Mouse (Mus musculus) liver, embryonic 12.5 days (tissue): ENCODE results near the gene Hnrnpll. TPM values are rescaled to one million over a fixed set of nuclear protein-coding genes. Genes with fewer than 3 reads are reported as not detected.
"Not testable (repeated sequence)": the region's sequence is repeated elsewhere in the genome, so short reads cannot be mapped to it uniquely, and the experiment has no call there.

Source experiments
- ATAC-seq: fragments of 200-750 bp; cut with Nextera tagmentation; 2 replicates; pipeline ENCODE4 v1.8.0; 2017; ENCODE audit warnings: moderate number of reproducible peaks, mild to moderate bottlenecking, moderate library complexity
- H3K27ac ChIP-seq: fragments of 300-500 bp; sonication (generic); 2 replicates; pipeline ENCODE4 v1.5.1; 2016; ENCODE audit warnings: mild to moderate bottlenecking
- H3K27me3 ChIP-seq: fragments of 300-500 bp; sonication (generic); replicated peaks from 2 replicates; pipeline ENCODE4 v1.6.1; 2016; ENCODE audit warnings: mild to moderate bottlenecking, moderate library complexity
- H3K36me3 ChIP-seq: fragments of 300-500 bp; sonication (generic); 2 replicates; pipeline ENCODE4 v1.6.1; 2016; ENCODE audit warnings: mild to moderate bottlenecking, moderate library complexity
- H3K4me1 ChIP-seq: fragments of 300-500 bp; sonication (generic); 2 replicates; pipeline ENCODE4 v1.6.1; 2016
- H3K4me2 ChIP-seq: fragments of 300-500 bp; sonication (generic); 2 replicates; pipeline ENCODE4 v1.6.1; 2016; ENCODE audit warnings: mild to moderate bottlenecking, moderate library complexity
- H3K4me3 ChIP-seq: fragments of 300-500 bp; sonication (generic); 2 replicates; pipeline ENCODE4 v1.5.1; 2016; ENCODE audit warnings: mild to moderate bottlenecking, moderate library complexity
- H3K9ac ChIP-seq: fragments of 300-500 bp; sonication (generic); 2 replicates; pipeline ENCODE4 v1.6.1; 2016; ENCODE audit warnings: mild to moderate bottlenecking, moderate library complexity
- H3K9me3 ChIP-seq: fragments of 300-500 bp; sonication (generic); replicated peaks from 2 replicates; pipeline ENCODE4 v1.6.1; 2016; ENCODE audit warnings: mild to moderate bottlenecking, moderate library complexity
- WGBS: fragments of 180-500 bp; shearing (Covaris S2); methylation state at CpG from one replicate; pipeline ENCODE4 v1.1.7; 2016; ENCODE audit not compliant: insufficient replicate concordance; 5-methylcytosine and 5-hydroxymethylcytosine counted together
- polyA plus RNA-seq: library from polyadenylated mRNA; unstranded; fragments of >200 nt; fragmentation: Nextera tagmentation; extraction: Ambion mirVana; gene quantifications from 2 replicates; pipeline ENCODE4 v1.2.1, GENCODE M21; 2016

Hnrnpll gene
- polyA plus RNA-seq, 1 experiment from 2014 or later = 52.5 TPM

- no peak overlapping the region for H3K4me3 ChIP-seq
These were observed 8.0 kb downstream of the Hnrnpll start for GRCm38 (mm10) chr17:80053931-80054734.

GRCm38 (mm10) chr17:80051682-80052081, 10.5 kb downstream of the Hnrnpll start:
- no peaks in the 10 kb centered on the region for H3K27me3 ChIP-seq
- H3K36me3 ChIP-seq = peaks cover 72% of the 10 kb centered on the region
- H3K4me3 ChIP-seq = no peak overlapping the region
- H3K4me2 ChIP-seq = no peak overlapping the region
- H3K9me3 ChIP-seq = no peaks in the 10 kb centered on the region
- H3K4me1 ChIP-seq = 0 out of 2 replicates have a peak, but pooled peaks cover 1% of the 10 kb centered on the region
- no peak overlapping the region for H3K9ac ChIP-seq
- H3K27ac ChIP-seq = no peak overlapping the region
- WGBS = 63% methylated on average over 1 of the region's 1 CpGs
- no peak for ATAC-seq

More at GRCm38 (mm10) chr17:80053931-80054734, 8.0 kb downstream of the Hnrnpll start:
- no peak overlapping the region for H3K9ac ChIP-seq
- peaks cover 63% of the 10 kb centered on the region for H3K36me3 ChIP-seq
- H3K9me3 ChIP-seq = no peaks in the 10 kb centered on the region
- H3K27ac ChIP-seq = no peak overlapping the region
- no peak for ATAC-seq
- peaks cover 23% of the 10 kb centered on the region for H3K4me1 ChIP-seq
- H3K27me3 ChIP-seq = no peaks in the 10 kb centered on the region
- no peak overlapping the region for H3K4me2 ChIP-seq
- WGBS = 85% methylated on average over 27 of the region's 27 CpGs

GRCm38 (mm10) chr17:80049300-80049699, 12.8 kb downstream of the Hnrnpll start:
- H3K27ac ChIP-seq, ATAC-seq, H3K4me1 ChIP-seq, H3K9ac ChIP-seq, H3K27me3 ChIP-seq, H3K9me3 ChIP-seq, H3K4me3 ChIP-seq, H3K4me2 ChIP-seq: not testable (repeated sequence)
- H3K36me3 ChIP-seq = peaks cover 82% of the 10 kb centered on the region

GRCm38 (mm10) chr17:80048230-80048629, 13.9 kb downstream of the Hnrnpll start:
- WGBS = 75% methylated on average over 7 of the region's 7 CpGs
- Histone ChIP-seq H3K27me3 (no peaks in the 10 kb centered on the region), H3K4me2 (no peak overlapping the region), H3K4me3 (no peak overlapping the region), H3K9ac (no peak overlapping the region), H3K27ac (no peak overlapping the region), H3K9me3 (no peaks in the 10 kb centered on the region), H3K4me1 (no peaks in the 10 kb centered on the region), H3K36me3 (peaks cover 79% of the 10 kb centered on the region)
- no peak for ATAC-seq

GRCm38 (mm10) chr17:80041739-80042138, 20.4 kb downstream of the Hnrnpll start:
- Histone ChIP-seq H3K27me3 (no peaks in the 10 kb centered on the region), H3K4me3 (no peak overlapping the region), H3K4me1 (no peaks in the 10 kb centered on the region), H3K4me2 (no peak overlapping the region), H3K9me3 (no peaks in the 10 kb centered on the region), H3K27ac (no peak overlapping the region), H3K36me3 (peaks cover 68% of the 10 kb centered on the region), H3K9ac (no peak overlapping the region)
- 76% methylated on average over 1 of the region's 1 CpGs for WGBS
- no peak for ATAC-seq

- H3K4me3 ChIP-seq = no peak overlapping the region
- no peaks in the 10 kb centered on the region for H3K4me1 ChIP-seq
- H3K27me3 ChIP-seq = no peaks in the 10 kb centered on the region
- H3K27ac ChIP-seq = no peak overlapping the region
- no peak overlapping the region for H3K9ac ChIP-seq
- peak; percentile 44; the same call in 1 of the 2 replicates for ATAC-seq
- H3K9me3 ChIP-seq = no peaks in the 10 kb centered on the region
- WGBS = 82% methylated on average over 6 of the region's 6 CpGs
- peaks cover 56% of the 10 kb centered on the region for H3K36me3 ChIP-seq
- no peak overlapping the region for H3K4me2 ChIP-seq
These were observed 33.5 kb downstream of the Hnrnpll start for GRCm38 (mm10) chr17:80028675-80029074.

GRCm38 (mm10) chr17:80026189-80026936, 35.8 kb downstream of the Hnrnpll start:
- Histone ChIP-seq H3K27me3 (no peaks in the 10 kb centered on the region), H3K4me3 (no peak overlapping the region), H3K36me3 (peaks cover 34% of the 10 kb centered on the region), H3K4me2 (no peak overlapping the region), H3K9ac (no peak overlapping the region), H3K27ac (no peak overlapping the region), H3K9me3 (no peaks in the 10 kb centered on the region), H3K4me1 (no peaks in the 10 kb centered on the region)
- no peak for ATAC-seq
- WGBS = 90% methylated on average over 5 of the region's 5 CpGs

- H3K4me3 ChIP-seq = no peak overlapping the region
- WGBS = 78% methylated on average over 5 of the region's 5 CpGs
- no peak overlapping the region for H3K9ac ChIP-seq
- ATAC-seq = no peak
- H3K4me1 ChIP-seq = peaks cover 28% of the 10 kb centered on the region
- no peaks in the 10 kb centered on the region for H3K27me3 ChIP-seq
- no peaks in the 10 kb centered on the region for H3K9me3 ChIP-seq
- no peak overlapping the region for H3K4me2 ChIP-seq
- peaks cover 7% of the 10 kb centered on the region for H3K36me3 ChIP-seq
- H3K27ac ChIP-seq = no peak overlapping the region
These were observed 40.0 kb downstream of the Hnrnpll start for GRCm38 (mm10) chr17:80022090-80022489.

GRCm38 (mm10) chr17:80020495-80020894, 41.6 kb downstream of the Hnrnpll start:
- H3K36me3 ChIP-seq = 0 out of 2 replicates have a peak, but pooled peaks cover 4% of the 10 kb centered on the region
- H3K27me3 ChIP-seq = no peaks in the 10 kb centered on the region
- no peak overlapping the region for H3K4me2 ChIP-seq
- no peak overlapping the region for H3K27ac ChIP-seq
- 46% methylated on average over 2 of the region's 2 CpGs for WGBS
- no peak overlapping the region for H3K9ac ChIP-seq
- H3K4me1 ChIP-seq = peaks cover 36% of the 10 kb centered on the region
- ATAC-seq = no peak
- H3K4me3 ChIP-seq = no peak overlapping the region
- H3K9me3 ChIP-seq = no peaks in the 10 kb centered on the region

- Histone ChIP-seq H3K27me3 (no peaks in the 10 kb centered on the region), H3K36me3 (no peaks in the 10 kb centered on the region), H3K9ac (peak overlapping the region; percentile 58), H3K4me3 (peak overlapping the region; percentile 40), H3K4me1 (peaks cover 51% of the 10 kb centered on the region), H3K27ac (no peak overlapping the region), H3K4me2 (peak overlapping the region; percentile 70), H3K9me3 (no peaks in the 10 kb centered on the region)
- no peak for ATAC-seq
- 13% methylated on average over 22 of the region's 22 CpGs for WGBS
These were observed 43.1 kb downstream of the Hnrnpll start for GRCm38 (mm10) chr17:80018976-80019541.

GRCm38 (mm10) chr17:80018239-80018975, 43.7 kb downstream of the Hnrnpll start:
- Histone ChIP-seq H3K27ac (no peak overlapping the region), H3K9me3 (no peaks in the 10 kb centered on the region), H3K36me3 (no peaks in the 10 kb centered on the region), H3K4me1 (peaks cover 57% of the 10 kb centered on the region), H3K9ac (peak overlapping the region; percentile 58), H3K27me3 (no peaks in the 10 kb centered on the region), H3K4me2 (peak overlapping the region; percentile 70), H3K4me3 (no peak overlapping the region; the same call in 1 of the 2 replicates)
- 37% methylated on average over 12 of the region's 12 CpGs for WGBS
- peak; percentile 11 for ATAC-seq
